ENCODE assay signal across 11 mouse cellular contexts in genomic region chr10:76883442-76884244, GRCm38 (mm10).
DNase-seq lines count a peak whose midpoint lies in the region; ATAC-seq and TF ChIP-seq lines count a peak whose summit lies in the region.
"Had no signal": no experiment of that assay in that cellular context is flagged by ENCODE, and none has a peak within 500 bp of the region (broad histone marks: within the 10 kb centered on the region; RNA-seq: fewer than 3 reads in every experiment).

No protein-coding gene starts in this region.

- 0 out of 2 replicates have a peak overlapping the region, but pooled peaks have one; percentile 25 for H3K27ac ChIP-seq in forebrain, embryonic 13.5 days
- H3K27ac ChIP-seq in forebrain, postnatal 0 days (ENCODE audit: low read depth, low read length): no peak overlapping the region
- H3K27ac ChIP-seq in liver, adult 2 months (replicated peaks; ENCODE audit: insufficient read depth, low read depth, low read length): no peak overlapping the region
- H3K27ac ChIP-seq in hindbrain, embryonic 15.5 days (replicated peaks): peak overlapping the region; percentile 43; the same call in 1 of the 2 replicates
- H3K27ac ChIP-seq in neural tube, embryonic 12.5 days: peak overlapping the region; percentile 27; the same call in 1 of the 2 replicates
- H3K27ac ChIP-seq: heart, adult 2 months had no signal

- TF ChIP-seq CTCF in forebrain, postnatal 0 days (IDR thresholded peaks at IDR 0.05; ENCODE audit: low read depth): no peak
- TF ChIP-seq CTCF in liver, adult 2 months (IDR thresholded peaks at IDR 0.05; ENCODE audit: low read depth, low read length): no peak

- no peaks in the 10 kb centered on the region for H3K27me3 ChIP-seq in forebrain, embryonic 13.5 days
- H3K27me3 ChIP-seq in forebrain, postnatal 0 days (ENCODE audit: insufficient read depth, low read length): no peaks in the 10 kb centered on the region
- H3K27me3 ChIP-seq in liver, adult 2 months (ENCODE audit: control insufficient read depth, insufficient read depth, low read length): no peaks in the 10 kb centered on the region
- no peaks in the 10 kb centered on the region for H3K27me3 ChIP-seq in hindbrain, embryonic 15.5 days
- H3K27me3 ChIP-seq in neural tube, embryonic 12.5 days (replicated peaks): no peaks in the 10 kb centered on the region

- no peak for TF ChIP-seq POLR2A in liver, adult 2 months (IDR thresholded peaks at IDR 0.05; ENCODE audit: extremely low read depth, insufficient read depth, low read length)

- peaks cover 17% of the 10 kb centered on the region for H3K4me1 ChIP-seq in forebrain, embryonic 13.5 days
- H3K4me1 ChIP-seq in forebrain, postnatal 0 days (ENCODE audit: insufficient read depth): 0 out of 2 replicates have a peak, but pooled peaks cover 5% of the 10 kb centered on the region
- no peaks in the 10 kb centered on the region for H3K4me1 ChIP-seq in liver, adult 2 months (ENCODE audit: control insufficient read depth, insufficient read depth, low read length)
- peaks cover 22% of the 10 kb centered on the region for H3K4me1 ChIP-seq in hindbrain, embryonic 15.5 days (replicated peaks)
- H3K4me1 ChIP-seq in neural tube, embryonic 12.5 days: peaks cover 20% of the 10 kb centered on the region

- no peaks in the 10 kb centered on the region for H3K9me3 ChIP-seq in forebrain, embryonic 13.5 days (replicated peaks)
- no peaks in the 10 kb centered on the region for H3K9me3 ChIP-seq in forebrain, postnatal 0 days (ENCODE audit: low read length)
- no peaks in the 10 kb centered on the region for H3K9me3 ChIP-seq in hindbrain, embryonic 15.5 days
- no peaks in the 10 kb centered on the region for H3K9me3 ChIP-seq in neural tube, embryonic 12.5 days

- ATAC-seq in forebrain, embryonic 13.5 days: no peak
- ATAC-seq in forebrain, postnatal 0 days: no peak
- ATAC-seq in hindbrain, embryonic 15.5 days (ENCODE audit: low FRiP score, low read depth): no peak
- no peak for ATAC-seq in neural tube, embryonic 12.5 days (ENCODE audit: low FRiP score, low read depth)

- H3K4me2 ChIP-seq in forebrain, embryonic 13.5 days: no peak overlapping the region
- H3K4me2 ChIP-seq in forebrain, postnatal 0 days (ENCODE audit: low read depth): no peak overlapping the region
- no peak overlapping the region for H3K4me2 ChIP-seq in hindbrain, embryonic 15.5 days
- no peak overlapping the region for H3K4me2 ChIP-seq in neural tube, embryonic 12.5 days (replicated peaks)

- WGBS in forebrain, embryonic 13.5 days: 82% methylated on average over 3 of the region's 3 CpGs
- WGBS in forebrain, postnatal 0 days: 70% methylated on average over 3 of the region's 3 CpGs
- WGBS in liver, adult 2 months: 94% methylated on average over 3 of the region's 3 CpGs
- WGBS in hindbrain, embryonic 15.5 days: 51% methylated on average over 3 of the region's 3 CpGs
- WGBS in neural tube, embryonic 12.5 days: 78% methylated on average over 3 of the region's 3 CpGs

- no peak overlapping the region for H3K4me3 ChIP-seq in forebrain, embryonic 13.5 days
- H3K4me3 ChIP-seq in forebrain, postnatal 0 days (ENCODE audit: low read depth, low read length): no peak overlapping the region
- H3K4me3 ChIP-seq in liver, adult 2 months (ENCODE audit: insufficient read depth, low read depth, low read length): no peak overlapping the region
- no peak overlapping the region for H3K4me3 ChIP-seq in hindbrain, embryonic 15.5 days
- no peak overlapping the region for H3K4me3 ChIP-seq in neural tube, embryonic 12.5 days
- H3K4me3 ChIP-seq: heart, adult 2 months; myocyte had no signal

- H3K36me3 ChIP-seq in forebrain, embryonic 13.5 days (ENCODE audit: poor library complexity, severe bottlenecking): no peaks in the 10 kb centered on the region
- no peaks in the 10 kb centered on the region for H3K36me3 ChIP-seq in forebrain, postnatal 0 days (ENCODE audit: insufficient read depth)
- H3K36me3 ChIP-seq in liver, adult 2 months (ENCODE audit: control insufficient read depth, insufficient read depth, low read length): no peaks in the 10 kb centered on the region
- no peaks in the 10 kb centered on the region for H3K36me3 ChIP-seq in hindbrain, embryonic 15.5 days
- no peaks in the 10 kb centered on the region for H3K36me3 ChIP-seq in neural tube, embryonic 12.5 days

- no peak for DNase-seq in forebrain, postnatal 0 days
- peak; percentile 26 for DNase-seq in liver, adult 2 months (ENCODE audit: extremely low read depth, low read depth, low spot score)
- DNase-seq in liver: no peak
- DNase-seq in spleen, adult 12 weeks (ENCODE audit: low spot score): no peak
- DNase-seq in spleen, postnatal 14 days (ENCODE audit: low spot score in 2 of 2): no peak
- DNase-seq: heart, adult 2 months; lung, postnatal 14 days had no signal

- H3K9ac ChIP-seq in forebrain, embryonic 13.5 days: no peak overlapping the region
- no peak overlapping the region for H3K9ac ChIP-seq in forebrain, postnatal 0 days
- no peak overlapping the region for H3K9ac ChIP-seq in liver, adult 2 months (ENCODE audit: low read depth, low read length)
- H3K9ac ChIP-seq in hindbrain, embryonic 15.5 days: no peak overlapping the region
- H3K9ac ChIP-seq in neural tube, embryonic 12.5 days: no peak overlapping the region

- no peaks in the 10 kb centered on the region for H3K79me2 ChIP-seq in liver, adult 2 months (ENCODE audit: control insufficient read depth, insufficient read depth, low read length)

Comparison
In these comparisons a context has a peak if more than half of its experiments do, and no peak if none do; other contexts are left out.
1. H3K27ac ChIP-seq: peak in forebrain, embryonic 13.5 days (single experiment), hindbrain, embryonic 15.5 days (single experiment) and neural tube, embryonic 12.5 days (single experiment); none in forebrain, postnatal 0 days (single experiment) and liver, adult 2 months (single experiment).